Mouse (Mus musculus) c-Kit-negative CD71-positive TER-119-positive erythroid progenitor cells, embryonic 14.5 days (primary cell): ENCODE measurements around the gene Lbhd2.

Experiments used
- DNase-seq: peaks from one replicate; pipeline ENCODE4 v3.0.0-alpha.2; 2013; ENCODE audit warnings: low read depth, low spot score

Lbhd2 gene

GRCm38 (mm10) chr12:111447350-111447749 lies 40.7 kb downstream of the Lbhd2 start:
- DNase-seq, result no peak

- DNase-seq, result no peak
These were observed 41.5 kb downstream of the Lbhd2 start for GRCm38 (mm10) chr12:111447898-111448760.

- no peak for DNase-seq
These were observed 42.5 kb downstream of the Lbhd2 start for GRCm38 (mm10) chr12:111448931-111449705.

GRCm38 (mm10) chr12:111450359-111450758 lies 43.8 kb downstream of the Lbhd2 start:
- DNase-seq, result no peak

- DNase-seq, result no peak
These were observed 45.0 kb downstream of the Lbhd2 start for GRCm38 (mm10) chr12:111451561-111451960.

- DNase-seq, result no peak
These were observed 47.4 kb downstream of the Lbhd2 start for GRCm38 (mm10) chr12:111454021-111454420.

GRCm38 (mm10) chr12:111454543-111455280 lies 48.1 kb downstream of the Lbhd2 start:
- no peak for DNase-seq

GRCm38 (mm10) chr12:111455311-111455846 lies 48.8 kb downstream of the Lbhd2 start:
- DNase-seq, result no peak

- no peak for DNase-seq
These were observed 49.3 kb downstream of the Lbhd2 start for GRCm38 (mm10) chr12:111455860-111456259.

GRCm38 (mm10) chr12:111457742-111458141 lies 51.1 kb downstream of the Lbhd2 start:
- no peak for DNase-seq
